Mouse (Mus musculus) T-helper 17 cell (primary cell): ENCODE measurements at regions not wholly inside any gene's neighbourhood (a gene's known extent, or its start where the extent isn't known, plus 50 kb on each side); places are given as distances from the start of the nearest gene placed in this dataset.
"Not testable (repeated sequence)": the region's sequence is repeated elsewhere in the genome, so short reads cannot be mapped to it uniquely, and the experiment has no call there.

Source experiments
- in situ Hi-C, 2 experiments: fragments of 300-600 bp; cut with MboI, MseI; formaldehyde crosslinking; loops; 1 replicate in 1 of 2; 2 replicates in 1 of 2; pipeline ENCODE4 v1.15.1; 2025; ENCODE audit warnings: high pct_unique_total_duplicates in 2 of 2

DNA sequence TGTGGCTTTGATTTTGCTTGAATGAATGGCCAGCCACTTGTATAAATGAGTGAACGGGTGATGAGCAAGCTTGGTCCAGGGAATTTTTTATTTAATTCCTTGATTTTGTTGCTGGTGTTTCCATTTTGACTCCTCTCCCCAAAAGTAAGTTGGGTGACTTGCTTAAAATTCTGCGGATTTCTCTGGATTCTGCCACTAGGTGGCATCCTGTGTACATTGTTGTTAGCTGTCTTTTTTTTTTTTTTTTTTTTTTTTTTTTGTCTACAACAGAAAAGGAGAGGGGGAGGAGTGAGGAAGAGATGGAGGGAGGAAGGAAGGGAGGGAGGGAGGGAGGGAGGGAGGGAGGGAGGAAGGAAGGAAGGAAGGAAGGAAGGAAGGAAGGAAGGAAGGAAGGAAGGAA lies 91.5 kb upstream of the Zfp746 start:
- in situ Hi-C loops, result loop anchor here in 1 of 2 experiments (5.0 kb wide), 1 partner anchor 449 kb away; the partner anchor contains the start of gene AI854703

DNA sequence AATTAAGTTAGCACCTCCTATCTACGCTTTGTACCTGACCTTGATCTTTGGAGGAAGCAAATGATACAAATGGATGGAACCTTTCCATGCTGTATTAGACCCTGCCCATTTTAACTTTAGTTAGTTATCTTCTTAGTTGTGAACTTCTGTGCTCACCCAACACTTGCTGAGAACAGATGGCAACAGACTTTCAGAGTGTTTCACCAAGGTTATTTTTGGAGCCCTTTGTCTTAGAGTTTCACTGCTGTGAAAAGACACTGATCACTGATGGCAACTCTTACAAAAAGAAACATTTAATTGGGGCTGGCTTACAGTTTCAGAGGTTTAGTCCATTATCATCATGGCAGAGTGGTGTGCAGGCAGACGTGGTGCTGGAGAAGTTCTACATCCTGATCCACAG lies 88.8 kb upstream of the Zfp746 start:
- in situ Hi-C loops, result loop anchor here in 1 of 2 experiments (5.0 kb wide), 1 partner anchor 452 kb away; the partner anchor contains the start of gene AI854703

DNA sequence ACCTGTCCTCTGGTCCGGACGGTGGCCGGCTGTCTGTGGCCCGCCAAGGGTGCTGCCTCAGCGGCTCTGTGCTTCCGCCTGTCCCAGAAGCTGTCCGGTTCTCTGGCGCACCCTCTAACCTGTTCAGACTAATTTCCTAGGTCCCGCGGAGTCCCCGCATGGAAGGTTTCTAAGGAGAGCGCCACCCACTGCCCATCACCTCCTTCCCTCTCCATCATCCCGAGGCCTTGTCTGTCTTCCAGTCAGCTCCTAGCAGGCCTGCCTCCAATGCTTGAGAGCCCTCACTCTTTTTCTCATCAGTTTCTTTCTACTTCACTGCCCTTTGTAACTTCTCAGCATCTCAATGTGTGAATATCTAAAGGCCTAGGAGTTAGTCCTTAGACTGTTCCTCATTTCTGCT lies 86.4 kb upstream of the Zfp746 start:
- in situ Hi-C loops, result not testable (repeated sequence)

DNA sequence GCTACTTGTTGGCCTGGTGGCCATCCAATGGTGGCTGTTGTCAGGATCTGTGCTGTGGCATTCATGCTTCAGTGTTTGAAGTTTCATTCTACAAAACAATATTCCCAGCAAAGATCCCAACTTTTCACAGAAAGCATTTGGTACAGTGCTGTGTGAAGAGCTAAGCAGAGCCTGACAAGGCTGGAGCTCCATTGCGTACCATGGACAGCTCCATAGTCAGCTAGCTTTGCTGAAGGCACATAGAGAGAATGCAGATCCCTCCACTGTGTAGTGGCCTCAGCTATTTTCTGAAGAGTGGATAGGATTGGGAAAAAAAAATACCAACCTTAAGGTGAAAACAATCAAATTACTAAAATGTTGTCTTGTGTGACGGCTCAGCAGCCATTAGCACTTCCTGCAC lies 50.5 kb upstream of the Zfp746 start:
- in situ Hi-C loops, result no loop called here
